Mouse (Mus musculus) liver, postnatal 0 days (tissue): ENCODE data around the gene Rev3l.

ENCODE experiments used
- CTCF ChIP-seq: sonication (generic); IDR thresholded peaks from 2 replicates; pipeline ENCODE4 v1.5.1; 2016; ENCODE audit warnings: antibody characterized with exemption, low read depth
- EP300 ChIP-seq: IDR thresholded peaks from 2 replicates; pipeline ENCODE4 v1.6.1; 2016; ENCODE audit warnings: antibody characterized with exemption, low read depth, mild to moderate bottlenecking

GRCm38 (mm10) chr10:39742057-39742456 is 10.1 kb downstream of the Rev3l start:
- TF ChIP-seq CTCF (no peak), EP300 (no peak)
